Mouse (Mus musculus): Measurements from ENCODE around the gene Elavl4.

GRCm38 (mm10) chr4:110214543-110214942 lies 137.2 kb downstream of the Elavl4 start:
- no peak for TF ChIP-seq CTCF (IDR thresholded peaks at IDR 0.05; ENCODE audit: extremely low read depth, insufficient read depth, low read length)
- no peak for TF ChIP-seq POLR2A (IDR thresholded peaks at IDR 0.05; ENCODE audit: extremely low read depth, insufficient read depth, low read length)
